Mouse (Mus musculus) thymus, adult 2 months (tissue): ENCODE results near the gene Prrt2.

Experiments used
- CTCF ChIP-seq: fragments of 200-500 bp; IDR thresholded peaks from 2 replicates; pipeline ENCODE4 v1.5.1; 2012; ENCODE audit warnings: mild to moderate bottlenecking, control low read depth, low read length, moderate library complexity, borderline replicate concordance; ENCODE audit not compliant: control insufficient read depth, poor library complexity, insufficient read depth; ENCODE audit errors: extremely low read depth
- POLR2A ChIP-seq: fragments of 200-500 bp; IDR thresholded peaks from 2 replicates; pipeline ENCODE4 v1.6.1; 2012; ENCODE audit warnings: mild to moderate bottlenecking, low read length, control low read depth, moderate library complexity; ENCODE audit not compliant: control insufficient read depth, poor library complexity, insufficient read depth; ENCODE audit errors: extremely low read depth

- no peak for TF ChIP-seq POLR2A
- no peak for TF ChIP-seq CTCF
These were observed 3.1 kb downstream of the Prrt2 start for GRCm38 (mm10) chr7:127017950-127018345.
